Mouse (Mus musculus) ES-Bruce4 (cell line): Measurements from ENCODE around the gene Cdhr2. TPM values are rescaled to one million over a fixed set of nuclear protein-coding genes. Genes with fewer than 3 reads are reported as not detected.

ENCODE experiments used
- H3K27ac ChIP-seq: 2 replicates; pipeline ENCODE4 v1.5.1; 2012; ENCODE audit warnings: low read length, inconsistent platforms; ENCODE audit not compliant: insufficient read depth
- H3K27me3 ChIP-seq: 2 replicates; pipeline ENCODE4 v1.6.1; 2012; ENCODE audit warnings: mild to moderate bottlenecking, low read length, inconsistent platforms; ENCODE audit not compliant: control insufficient read depth, poor library complexity, insufficient read depth, severe bottlenecking
- H3K36me3 ChIP-seq: 2 replicates; pipeline ENCODE4 v1.6.1; 2012; ENCODE audit warnings: inconsistent platforms, mild to moderate bottlenecking, low read length, moderate library complexity; ENCODE audit not compliant: control insufficient read depth, poor library complexity, insufficient read depth, severe bottlenecking
- H3K4me1 ChIP-seq: one replicate; pipeline ENCODE4 v1.8.1; 2011; ENCODE audit warnings: low read length; ENCODE audit not compliant: control insufficient read depth, insufficient read depth
- H3K4me3 ChIP-seq: 2 replicates; pipeline ENCODE4 v1.5.1; 2011; ENCODE audit warnings: low read depth, mild to moderate bottlenecking, low read length
- H3K9ac ChIP-seq: 2 replicates; pipeline ENCODE4 v1.6.1; 2012; ENCODE audit warnings: low read depth, mild to moderate bottlenecking, inconsistent platforms; ENCODE audit not compliant: poor library complexity, severe bottlenecking
- H3K9me3 ChIP-seq: replicated peaks from 2 replicates; pipeline ENCODE4 v1.6.1; 2012; ENCODE audit warnings: mild to moderate bottlenecking, low read length, inconsistent platforms; ENCODE audit not compliant: control insufficient read depth, poor library complexity, insufficient read depth, severe bottlenecking
- CTCF ChIP-seq: IDR thresholded peaks from one replicate; pipeline ENCODE4 v1.8.1; 2011; ENCODE audit warnings: low read depth, low read length
- EP300 ChIP-seq: IDR thresholded peaks from 2 replicates; pipeline ENCODE4 v1.6.1; 2011; ENCODE audit warnings: low read depth, low read length; ENCODE audit not compliant: insufficient read depth
- POLR2A ChIP-seq: IDR thresholded peaks from one replicate; pipeline ENCODE4 v1.8.1; 2011; ENCODE audit warnings: low read length; ENCODE audit not compliant: insufficient read depth
- polyA plus RNA-seq: library from polyadenylated mRNA; stranded (reverse); fragments of >200 nt; gene quantifications from 2 replicates; pipeline ENCODE4 v1.2.4, GENCODE M21; 2011; ENCODE audit warnings: low read depth; ENCODE audit not compliant: missing spikeins, insufficient read depth, insufficient read length

Gene Cdhr2
- polyA plus RNA-seq, 1 experiment: not detected

GRCm38 (mm10) chr13:54750699-54751098, 49.4 kb downstream of the Cdhr2 start:
- TF ChIP-seq EP300 (no peak), CTCF (no peak), POLR2A (no peak)
- no peaks in the 10 kb centered on the region for H3K4me1 ChIP-seq

GRCm38 (mm10) chr13:54752656-54753055, 51.4 kb downstream of the Cdhr2 start:
- H3K9me3 ChIP-seq: no peaks in the 10 kb centered on the region
- no peak for TF ChIP-seq CTCF
- no peak for TF ChIP-seq EP300
- TF ChIP-seq POLR2A: no peak
- H3K27ac ChIP-seq: no peak overlapping the region
- H3K9ac ChIP-seq: no peak overlapping the region
- H3K4me3 ChIP-seq: no peak overlapping the region
- H3K27me3 ChIP-seq: peaks cover 3% of the 10 kb centered on the region
- no peaks in the 10 kb centered on the region for H3K4me1 ChIP-seq
- no peaks in the 10 kb centered on the region for H3K36me3 ChIP-seq

More at GRCm38 (mm10) chr13:54750699-54751098, 49.4 kb downstream of the Cdhr2 start:
- Histone ChIP-seq H3K4me3 (no peak overlapping the region), H3K36me3 (no peaks in the 10 kb centered on the region), H3K27ac (no peak overlapping the region), H3K27me3 (peaks cover 3% of the 10 kb centered on the region), H3K9me3 (no peaks in the 10 kb centered on the region), H3K9ac (no peak overlapping the region)

- H3K9me3 ChIP-seq: no peaks in the 10 kb centered on the region
- H3K27me3 ChIP-seq: peaks cover 3% of the 10 kb centered on the region
Measured at GRCm38 (mm10) chr13:54753733-54754132, 52.5 kb downstream of the Cdhr2 start.

GRCm38 (mm10) chr13:54754169-54755080, 53.2 kb downstream of the Cdhr2 start:
- no peaks in the 10 kb centered on the region for H3K9me3 ChIP-seq
- no peak overlapping the region for H3K27ac ChIP-seq
- H3K27me3 ChIP-seq: peaks cover 3% of the 10 kb centered on the region
- H3K36me3 ChIP-seq: no peaks in the 10 kb centered on the region
- no peaks in the 10 kb centered on the region for H3K4me1 ChIP-seq
- no peak overlapping the region for H3K9ac ChIP-seq
- TF ChIP-seq CTCF (no peak), POLR2A (no peak), EP300 (no peak)
- H3K4me3 ChIP-seq: no peak overlapping the region

More at GRCm38 (mm10) chr13:54753733-54754132, 52.5 kb downstream of the Cdhr2 start:
- H3K9ac ChIP-seq: no peak overlapping the region
- TF ChIP-seq POLR2A (no peak), EP300 (no peak), CTCF (no peak)
- no peaks in the 10 kb centered on the region for H3K4me1 ChIP-seq
- no peaks in the 10 kb centered on the region for H3K36me3 ChIP-seq
- no peak overlapping the region for H3K4me3 ChIP-seq
- H3K27ac ChIP-seq: no peak overlapping the region

GRCm38 (mm10) chr13:54755201-54755830, 54.1 kb downstream of the Cdhr2 start:
- no peaks in the 10 kb centered on the region for H3K36me3 ChIP-seq

More at GRCm38 (mm10) chr13:54755201-54755830, 54.1 kb downstream of the Cdhr2 start:
- Histone ChIP-seq H3K4me3 (no peak overlapping the region), H3K27me3 (no peaks in the 10 kb centered on the region), H3K9ac (no peak overlapping the region), H3K27ac (no peak overlapping the region), H3K4me1 (no peaks in the 10 kb centered on the region), H3K9me3 (no peaks in the 10 kb centered on the region)
- TF ChIP-seq POLR2A (no peak), CTCF (no peak), EP300 (no peak)
